Mouse (Mus musculus): ENCODE data around the gene Rbp3. TPM values are rescaled to one million over a fixed set of nuclear protein-coding genes. Genes with fewer than 3 reads are reported as not detected.

Gene Rbp3
- total and polyA plus RNA-seq, 2 experiments from 2014 or later, result 0.16 to 0.29 TPM

DNA sequence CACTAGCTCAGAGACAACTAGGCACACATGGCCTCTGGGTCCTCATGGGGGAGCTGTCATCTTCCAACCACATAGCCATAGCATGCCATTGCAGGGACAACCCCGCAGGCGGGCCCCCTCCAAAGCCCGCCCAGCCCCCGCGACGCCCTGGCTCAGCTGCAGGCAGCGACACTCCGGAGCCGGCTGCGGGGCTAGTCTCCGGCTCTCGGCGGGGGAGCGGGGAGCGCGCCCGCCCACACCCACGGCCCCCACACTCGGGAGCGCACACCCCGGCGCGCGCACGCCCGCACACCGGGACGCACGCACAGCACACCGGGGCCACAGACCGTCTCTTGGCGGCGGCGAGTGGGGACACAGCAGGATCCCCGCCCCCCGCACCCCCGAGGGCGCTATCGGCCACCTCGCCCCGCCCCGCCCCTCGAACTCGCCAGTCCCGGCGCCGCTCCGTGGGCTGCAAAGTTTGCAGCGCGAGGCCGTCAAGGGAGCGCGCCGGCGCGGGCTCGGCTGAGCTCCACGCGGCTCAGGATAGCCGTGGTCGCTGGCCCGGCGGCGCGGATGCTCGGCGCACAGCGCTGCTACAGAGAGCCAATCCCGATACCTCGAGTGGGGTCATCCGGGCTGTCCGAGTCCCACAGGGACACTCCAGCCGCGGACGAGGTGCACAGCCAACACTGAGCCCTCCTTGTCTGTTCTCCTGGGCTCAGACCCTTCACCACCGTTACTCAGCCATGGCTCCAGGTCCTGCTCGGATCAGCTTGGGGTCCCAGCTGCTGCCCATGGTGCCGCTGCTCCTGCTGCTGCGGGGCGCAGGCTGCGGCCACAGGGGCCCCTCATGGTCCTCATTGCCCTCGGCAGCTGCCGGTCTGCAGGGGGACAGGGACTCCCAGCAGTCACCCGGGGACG lies 30.4 kb upstream of the Rbp3 start, which contains the start of gene Gdf10:
Gene Gdf10, plus strand, starts transcription at position 420 of the 903 bp plus-strand sequence.
- Histone ChIP-seq H3K27ac (ENCODE audit: low read depth, low read length) (no peak within 1 kb of the TSS), H3K27me3 (ENCODE audit: insufficient read depth, low read length) (peaks cover 9% of the 10 kb centered on the region), H3K9ac (peak within 1 kb of the TSS; percentile 49), H3K36me3 (ENCODE audit: insufficient read depth) (no peaks in the 10 kb centered on the region), H3K4me1 (ENCODE audit: insufficient read depth) (no peaks in the 10 kb centered on the region), H3K9me3 (ENCODE audit: low read length) (no peaks in the 10 kb centered on the region), H3K4me3 (ENCODE audit: low read depth, low read length) (peak within 1 kb of the TSS; percentile 55), H3K4me2 (ENCODE audit: low read depth) (peak within 1 kb of the TSS; percentile 89)
- TF ChIP-seq CTCF (IDR thresholded peaks at IDR 0.05; ENCODE audit: low read depth), result peak; percentile 36; the same call in 1 of the 2 replicates
- 2% methylated on average over 82 of the region's 85 CpGs for WGBS
- DNase-seq (peak; percentile 62), ATAC-seq (peak; percentile 81)

DNA sequence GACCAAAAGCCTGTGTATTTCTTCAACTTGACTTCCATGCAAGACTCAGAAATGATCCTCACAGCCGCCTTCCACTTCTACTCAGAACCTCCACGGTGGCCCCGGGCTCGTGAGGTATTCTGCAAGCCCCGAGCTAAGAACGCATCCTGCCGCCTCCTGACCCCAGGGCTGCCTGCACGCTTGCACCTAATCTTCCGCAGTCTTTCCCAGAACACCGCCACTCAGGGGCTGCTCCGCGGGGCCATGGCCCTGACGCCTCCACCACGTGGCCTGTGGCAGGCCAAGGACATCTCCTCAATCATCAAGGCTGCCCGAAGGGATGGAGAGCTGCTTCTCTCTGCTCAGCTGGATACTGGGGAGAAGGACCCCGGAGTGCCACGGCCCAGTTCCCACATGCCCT lies 21.9 kb upstream of the Rbp3 start:
- Histone ChIP-seq H3K4me1 (ENCODE audit: insufficient read depth) (no peaks in the 10 kb centered on the region), H3K9me3 (ENCODE audit: low read length) (no peaks in the 10 kb centered on the region), H3K4me2 (ENCODE audit: low read depth) (no peak overlapping the region), H3K36me3 (ENCODE audit: insufficient read depth) (no peaks in the 10 kb centered on the region), H3K27me3 (ENCODE audit: insufficient read depth, low read length) (no peaks in the 10 kb centered on the region), H3K27ac (ENCODE audit: low read depth, low read length) (no peak overlapping the region), H3K9ac (no peak overlapping the region), H3K4me3 (ENCODE audit: low read depth, low read length) (no peak overlapping the region)
- 78% methylated on average over 17 of the region's 17 CpGs for WGBS
- no peak for ATAC-seq
- TF ChIP-seq CTCF (IDR thresholded peaks at IDR 0.05; ENCODE audit: low read depth), result no peak
- DNase-seq, result no peak

DNA sequence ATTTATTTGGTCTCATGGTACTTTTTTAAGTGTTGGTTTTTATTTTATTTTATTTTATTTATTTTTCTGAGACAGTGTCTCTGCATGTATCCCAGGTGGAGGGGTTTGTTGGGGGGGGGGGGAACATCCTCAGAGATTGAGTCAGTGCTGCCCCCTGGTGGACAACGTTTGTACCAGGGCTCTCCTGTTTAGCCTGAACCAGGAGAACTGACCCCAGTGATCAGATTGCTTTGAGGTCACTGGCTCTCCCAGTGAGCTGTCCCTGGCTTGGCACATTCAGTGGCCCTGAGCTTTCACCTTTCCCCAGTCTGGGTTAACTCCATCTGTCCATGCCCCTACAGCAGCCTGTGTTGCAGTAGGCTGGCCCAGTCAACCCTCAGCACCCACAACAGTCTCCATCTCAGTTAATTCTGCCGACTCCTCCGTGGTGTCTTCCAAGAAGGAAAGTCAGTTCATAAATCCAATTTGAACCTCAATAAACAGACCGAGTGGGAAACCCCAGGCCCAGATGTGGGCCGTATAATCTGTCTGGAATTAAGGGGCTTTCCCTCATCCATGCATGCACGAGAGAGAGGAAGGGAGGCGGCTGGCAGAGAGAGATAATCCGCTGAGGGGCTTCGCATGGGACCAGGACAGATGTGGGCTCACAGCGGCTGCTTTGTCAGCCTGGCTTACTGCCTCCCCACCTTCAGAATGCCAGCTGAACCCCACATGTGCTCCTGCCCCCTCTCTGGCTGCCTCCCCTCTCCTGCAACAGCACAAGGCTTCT lies 20.7 kb upstream of the Rbp3 start:
- no peaks in the 10 kb centered on the region for H3K36me3 ChIP-seq (ENCODE audit: insufficient read depth)
- no peak overlapping the region for H3K4me3 ChIP-seq (ENCODE audit: low read depth, low read length)
- no peaks in the 10 kb centered on the region for H3K9me3 ChIP-seq (ENCODE audit: low read length)
- 66% methylated on average over 10 of the region's 10 CpGs for WGBS
- peak; percentile 65 for TF ChIP-seq CTCF (IDR thresholded peaks at IDR 0.05; ENCODE audit: low read depth)
- ATAC-seq (no peak), DNase-seq (no peak)
- no peaks in the 10 kb centered on the region for H3K4me1 ChIP-seq (ENCODE audit: insufficient read depth)
- H3K27me3 ChIP-seq (ENCODE audit: insufficient read depth, low read length), result no peaks in the 10 kb centered on the region
- H3K27ac ChIP-seq (ENCODE audit: low read depth, low read length), result no peak overlapping the region
- no peak overlapping the region for H3K9ac ChIP-seq
- no peak overlapping the region for H3K4me2 ChIP-seq (ENCODE audit: low read depth)

DNA sequence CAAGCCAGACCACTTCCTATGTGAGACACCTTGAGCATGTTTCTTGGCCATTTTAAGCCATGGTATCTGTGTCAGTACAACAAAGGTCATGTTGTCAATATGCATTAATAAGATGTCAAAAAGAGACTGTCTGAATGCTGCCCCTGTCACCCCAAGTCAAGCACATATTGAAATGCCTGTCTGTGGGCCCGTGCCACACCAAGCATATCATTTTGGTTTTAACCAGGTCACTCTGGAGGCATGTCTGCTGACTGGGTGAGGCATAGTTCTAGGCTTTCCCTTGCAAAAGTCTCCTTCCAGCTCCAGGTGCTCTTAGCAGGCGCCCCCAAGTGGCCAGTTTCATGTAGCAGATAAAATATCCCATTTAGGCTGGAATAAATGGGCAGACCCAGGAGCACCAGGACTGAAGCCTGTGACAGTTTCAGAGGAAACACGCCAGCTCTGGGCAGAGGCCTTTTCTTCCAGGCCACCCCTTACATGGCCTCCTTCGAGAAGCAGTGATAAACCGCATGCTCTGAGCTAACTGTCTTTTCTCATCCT lies 20.0 kb upstream of the Rbp3 start:
- Histone ChIP-seq H3K36me3 (ENCODE audit: insufficient read depth) (no peaks in the 10 kb centered on the region), H3K27me3 (ENCODE audit: insufficient read depth, low read length) (no peaks in the 10 kb centered on the region), H3K4me2 (ENCODE audit: low read depth) (no peak overlapping the region), H3K27ac (ENCODE audit: low read depth, low read length) (no peak overlapping the region), H3K9me3 (ENCODE audit: low read length) (no peaks in the 10 kb centered on the region), H3K4me1 (ENCODE audit: insufficient read depth) (no peaks in the 10 kb centered on the region), H3K4me3 (ENCODE audit: low read depth, low read length) (no peak overlapping the region), H3K9ac (no peak overlapping the region)
- ATAC-seq, result no peak
- peak; percentile 72 for TF ChIP-seq CTCF (IDR thresholded peaks at IDR 0.05; ENCODE audit: low read depth)
- DNase-seq, result peak; percentile 69
- 41% methylated on average over 5 of the region's 5 CpGs for WGBS

DNA sequence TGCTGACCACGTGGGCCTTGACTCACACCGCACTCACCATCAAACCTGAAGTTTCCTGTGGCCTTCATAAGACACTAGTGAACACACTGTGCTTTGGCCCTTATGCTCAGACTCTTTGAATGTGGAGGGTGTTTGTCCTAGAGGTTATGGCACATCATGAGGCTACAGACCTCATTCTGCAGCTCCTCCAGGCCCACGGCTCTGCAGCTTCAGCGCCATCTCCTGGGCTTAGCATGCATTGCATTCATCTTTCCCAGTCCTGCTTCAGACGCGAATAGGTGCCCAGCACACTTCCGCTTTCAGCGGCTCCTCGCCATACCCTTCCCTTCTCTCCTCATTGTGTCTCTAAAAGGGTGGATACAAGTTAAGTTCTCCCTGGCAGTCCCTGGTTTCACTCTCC lies 14.7 kb upstream of the Rbp3 start:
- no peak overlapping the region for H3K4me3 ChIP-seq (ENCODE audit: low read depth, low read length)
- H3K9me3 ChIP-seq (ENCODE audit: low read length), result no peaks in the 10 kb centered on the region
- ATAC-seq (peak; percentile 73), DNase-seq (peak; percentile 82)
- 0 out of 2 replicates have a peak overlapping the region, but pooled peaks have one; percentile 18 for H3K9ac ChIP-seq
- no peaks in the 10 kb centered on the region for H3K36me3 ChIP-seq (ENCODE audit: insufficient read depth)
- H3K27me3 ChIP-seq (ENCODE audit: insufficient read depth, low read length), result no peaks in the 10 kb centered on the region
- TF ChIP-seq CTCF (IDR thresholded peaks at IDR 0.05; ENCODE audit: low read depth), result peak; percentile 92
- 31% methylated on average over 9 of the region's 9 CpGs for WGBS
- H3K4me1 ChIP-seq (ENCODE audit: insufficient read depth), result no peaks in the 10 kb centered on the region
- H3K4me2 ChIP-seq (ENCODE audit: low read depth), result peak overlapping the region; percentile 33; the same call in 1 of the 2 replicates
- H3K27ac ChIP-seq (ENCODE audit: low read depth, low read length), result no peak overlapping the region

GRCm38 (mm10) chr14:33940739-33941138 lies 13.1 kb upstream of the Rbp3 start, which contains the start of gene Gdf2:
TSS of gene Gdf2 (plus strand) at chr14:33941039.
- TF ChIP-seq CTCF (IDR thresholded peaks at IDR 0.05; ENCODE audit: low read depth), result no peak
- ATAC-seq (no peak), DNase-seq (no peak)
- Histone ChIP-seq H3K4me3 (ENCODE audit: low read depth, low read length) (no peak within 1 kb of the TSS), H3K4me2 (ENCODE audit: low read depth) (no peak within 1 kb of the TSS), H3K4me1 (ENCODE audit: insufficient read depth) (no peaks in the 10 kb centered on the region), H3K27me3 (ENCODE audit: insufficient read depth, low read length) (no peaks in the 10 kb centered on the region), H3K9me3 (ENCODE audit: low read length) (no peaks in the 10 kb centered on the region), H3K27ac (ENCODE audit: low read depth, low read length) (no peak within 1 kb of the TSS), H3K36me3 (ENCODE audit: insufficient read depth) (no peaks in the 10 kb centered on the region), H3K9ac (no peak within 1 kb of the TSS)
- 77% methylated on average over 8 of the region's 8 CpGs for WGBS

All from forebrain, postnatal 0 days (tissue).